Mouse (Mus musculus) spleen, adult 2 months (tissue): ENCODE results near the gene P2ry13.

Experiments
- CTCF ChIP-seq: fragments of 200-500 bp; IDR thresholded peaks from 2 replicates; pipeline ENCODE4 v1.5.1; 2011; ENCODE audit warnings: mild to moderate bottlenecking, inconsistent platforms; ENCODE audit not compliant: insufficient read depth, insufficient read length, insufficient replicate concordance; ENCODE audit errors: extremely low read depth
- POLR2A ChIP-seq: fragments of 200-500 bp; IDR thresholded peaks from 2 replicates; pipeline ENCODE4 v1.6.1; 2011; ENCODE audit warnings: low read depth, low read length, inconsistent platforms

DNA sequence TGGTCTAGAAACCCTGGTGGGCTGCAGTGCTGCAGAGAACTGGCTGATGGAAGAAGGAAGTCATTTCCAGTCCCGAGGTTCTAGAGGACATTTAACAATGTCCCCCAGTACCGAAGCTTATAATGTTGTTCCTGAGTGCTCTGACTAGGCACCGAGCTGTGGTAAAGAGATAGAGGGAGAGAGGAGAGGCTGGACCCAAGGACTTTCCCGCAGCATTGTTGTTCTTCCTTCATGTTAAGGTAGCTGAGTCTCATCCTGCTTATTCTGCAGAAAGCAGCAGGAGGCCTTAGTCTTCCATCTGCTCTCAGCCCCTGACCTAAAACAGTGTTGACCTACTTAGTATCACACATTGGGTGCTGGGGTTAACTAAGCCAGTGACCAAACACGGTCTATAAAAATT lies 33.8 kb downstream of the P2ry13 start:
- TF ChIP-seq POLR2A = no peak
- TF ChIP-seq CTCF = no peak
